Mouse (Mus musculus) heart, adult 2 months (tissue): ENCODE data around the gene Brd2.

Experiments
- CTCF ChIP-seq: fragments of 200-600 bp; IDR thresholded peaks from 2 replicates; pipeline ENCODE4 v1.8.1; 2022; ENCODE audit warnings: antibody characterized with exemption, mild to moderate bottlenecking, moderate library complexity
- EP300 ChIP-seq: fragments of 200-500 bp; IDR thresholded peaks from 2 replicates; pipeline ENCODE4 v1.6.1; 2011; ENCODE audit warnings: low read depth, low read length, control low read depth; ENCODE audit not compliant: insufficient read depth
- POLR2A ChIP-seq: fragments of 200-500 bp; IDR thresholded peaks from 2 replicates; pipeline ENCODE4 v1.6.1; 2011; ENCODE audit warnings: mild to moderate bottlenecking, low read depth, low read length, control low read depth; ENCODE audit not compliant: insufficient read depth

DNA sequence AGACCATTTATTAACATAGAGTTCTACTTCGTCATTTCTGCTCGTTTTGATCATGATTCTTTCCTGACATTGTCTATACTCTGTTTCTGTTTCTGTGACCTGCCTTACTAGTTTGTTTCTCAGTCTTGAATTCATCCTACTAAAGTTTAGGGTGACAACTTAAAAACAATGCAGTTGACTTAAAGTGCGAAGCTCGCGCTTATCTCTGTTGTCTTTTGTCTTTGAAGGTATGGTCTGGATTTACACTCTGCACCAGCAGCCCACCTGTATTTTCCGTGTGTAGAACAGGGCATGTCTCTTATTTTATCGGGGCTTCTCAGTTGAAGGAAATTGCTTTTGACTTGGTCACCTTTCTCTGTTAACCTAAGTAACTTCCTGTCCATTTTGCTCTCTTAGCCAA lies 677 bp upstream of the Brd2 start:
- TF ChIP-seq CTCF (no peak), POLR2A (no peak), EP300 (no peak)
